Mouse (Mus musculus): ENCODE results near the gene Jdp2. TPM values are rescaled to one million over a fixed set of nuclear protein-coding genes. Genes with fewer than 3 reads are reported as not detected.
"Not testable (repeated sequence)": the region's sequence is repeated elsewhere in the genome, so short reads cannot be mapped to it uniquely, and the experiment has no call there.

Gene Jdp2
- total RNA-seq, 2 experiments from 2014 or later = 14.8 to 16.5 TPM

- no peak for DNase-seq
Observed at GRCm38 (mm10) chr12:85638541-85639325, 39.9 kb downstream of the Jdp2 start.

- DNase-seq = peak; percentile 81
Observed at GRCm38 (mm10) chr12:85639326-85640008, 40.6 kb downstream of the Jdp2 start.

DNA sequence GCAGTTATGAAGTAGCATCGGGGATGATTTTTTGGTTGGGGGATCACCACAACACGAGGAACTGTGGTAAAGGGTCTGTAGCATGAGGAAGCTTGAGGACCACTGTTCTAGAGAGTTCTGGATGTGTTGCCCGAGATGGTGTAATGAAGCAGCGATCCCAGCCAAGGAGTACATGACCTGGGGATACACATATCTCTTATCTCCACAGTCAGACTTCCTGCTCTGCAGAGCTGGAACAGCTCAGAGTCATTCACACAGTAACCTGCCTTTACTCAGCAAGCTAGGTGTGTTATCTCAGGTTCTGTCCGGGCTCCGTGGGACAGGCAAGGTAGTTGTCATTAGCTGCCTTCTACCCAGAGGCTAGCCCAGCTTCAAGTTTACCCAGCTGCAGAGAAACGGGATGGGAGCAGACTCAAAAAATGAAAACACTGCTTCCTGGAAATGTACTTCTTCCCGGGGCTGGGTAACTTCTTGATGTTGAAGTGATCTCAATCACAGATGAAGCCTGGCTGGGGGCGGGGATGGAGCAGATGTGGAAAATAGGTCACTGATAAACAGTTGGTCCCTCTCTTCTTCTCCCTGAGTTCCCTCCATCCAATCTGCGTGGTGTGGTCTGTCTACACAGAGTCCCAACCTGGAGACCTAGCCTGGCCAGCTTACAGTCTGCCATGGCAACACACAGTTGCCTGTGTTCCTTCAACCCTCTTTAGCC lies 42.2 kb downstream of the Jdp2 start:
- DNase-seq = peak; percentile 44 to 53

GRCm38 (mm10) chr12:85641564-85641931 lies 42.7 kb downstream of the Jdp2 start:
- peak in 1 of 2 experiments; percentile 57 for DNase-seq

- DNase-seq = no peak
Observed at GRCm38 (mm10) chr12:85643735-85644134, 44.9 kb downstream of the Jdp2 start.

GRCm38 (mm10) chr12:85645664-85646063 lies 46.8 kb downstream of the Jdp2 start:
- peak in 1 of 2 experiments; percentile 49 for DNase-seq

DNA sequence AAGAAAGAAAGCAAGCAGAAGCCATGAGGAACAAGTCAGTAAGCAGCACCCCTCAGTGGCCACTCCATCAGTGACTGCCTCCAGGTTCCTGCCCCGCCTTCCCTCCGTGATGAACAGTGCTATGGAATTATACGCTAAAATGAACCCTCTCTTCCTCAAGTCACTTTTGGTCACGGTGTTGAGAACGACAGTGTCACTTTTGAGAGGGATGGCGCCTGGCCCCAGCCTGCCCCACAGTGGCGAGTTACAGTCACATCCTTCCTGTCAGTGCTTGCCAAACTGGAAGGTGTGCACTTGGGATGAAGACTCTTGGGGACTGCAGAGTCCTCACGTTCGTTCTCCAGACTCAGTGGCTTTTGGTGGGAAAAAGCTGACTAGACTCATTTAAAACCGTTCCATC lies 48.5 kb downstream of the Jdp2 start:
- peak; percentile 49 to 55 for DNase-seq

GRCm38 (mm10) chr12:85647955-85648354 lies 49.1 kb downstream of the Jdp2 start:
- no peak for DNase-seq

DNA sequence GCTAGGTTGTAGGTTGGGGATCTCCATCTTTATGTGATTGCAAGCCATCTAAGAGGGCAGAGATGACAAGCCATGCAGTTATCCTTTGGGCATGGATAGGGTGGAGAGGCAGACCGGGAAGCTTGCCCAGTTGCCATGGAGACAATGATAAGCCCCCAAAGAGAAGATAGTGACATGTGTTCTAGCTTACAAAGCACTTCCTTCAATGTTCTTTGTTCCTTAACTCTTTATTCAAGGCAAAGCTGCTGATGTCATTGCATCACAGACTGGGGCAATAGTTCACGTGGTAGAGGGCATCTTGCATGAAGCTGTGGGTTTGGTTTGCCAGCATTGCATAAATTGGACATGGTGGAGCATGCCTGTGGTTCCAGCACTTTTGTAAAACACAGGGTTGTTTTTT lies 60.5 kb downstream of the Jdp2 start:
- no peak for DNase-seq

DNA sequence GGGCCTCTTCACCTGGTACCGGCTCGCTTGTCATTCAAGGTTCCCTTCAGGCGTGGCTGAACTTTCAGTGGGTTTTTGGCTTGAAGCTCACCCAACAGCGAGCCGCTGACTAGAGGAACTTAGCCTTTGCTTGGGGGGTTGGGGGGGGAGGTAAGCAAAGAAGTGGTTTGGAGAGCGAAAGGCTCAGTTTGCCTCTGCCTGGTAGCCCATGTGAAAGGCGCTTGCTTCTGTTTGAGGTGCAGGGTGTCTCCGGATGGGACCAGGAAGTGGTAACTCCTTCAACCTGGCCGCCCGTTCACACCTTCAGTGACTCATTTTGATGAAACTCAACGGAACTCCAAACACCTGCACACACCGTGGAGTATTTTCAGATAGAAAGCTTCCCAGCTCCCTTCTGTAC lies 62.0 kb downstream of the Jdp2 start:
- DNase-seq = no peak

GRCm38 (mm10) chr12:85662232-85662631 lies 63.4 kb downstream of the Jdp2 start:
- DNase-seq = not testable (repeated sequence)

DNA sequence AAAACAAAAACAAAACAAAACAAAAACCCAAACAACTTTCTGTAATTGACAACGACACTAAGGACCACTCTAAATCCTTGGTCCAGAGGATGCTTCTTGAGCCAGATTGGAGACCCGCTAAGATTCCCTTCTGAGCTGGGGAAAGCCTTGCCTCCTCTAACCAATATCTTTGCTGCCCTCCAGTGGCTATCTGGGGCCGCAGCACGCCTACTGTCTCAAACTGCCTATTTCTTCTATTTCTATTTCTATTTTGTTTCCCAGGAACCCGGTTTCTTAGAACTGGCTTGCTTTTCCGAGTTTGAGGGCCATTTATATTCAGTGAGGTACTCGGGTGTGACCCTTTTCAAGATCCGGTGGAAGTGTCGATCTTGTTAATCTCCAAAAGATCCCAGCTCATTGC lies 64.1 kb downstream of the Jdp2 start:
- peak; percentile 74 to 90 for DNase-seq

GRCm38 (mm10) chr12:85666112-85666511 lies 67.3 kb downstream of the Jdp2 start:
- no peak for DNase-seq

DNA sequence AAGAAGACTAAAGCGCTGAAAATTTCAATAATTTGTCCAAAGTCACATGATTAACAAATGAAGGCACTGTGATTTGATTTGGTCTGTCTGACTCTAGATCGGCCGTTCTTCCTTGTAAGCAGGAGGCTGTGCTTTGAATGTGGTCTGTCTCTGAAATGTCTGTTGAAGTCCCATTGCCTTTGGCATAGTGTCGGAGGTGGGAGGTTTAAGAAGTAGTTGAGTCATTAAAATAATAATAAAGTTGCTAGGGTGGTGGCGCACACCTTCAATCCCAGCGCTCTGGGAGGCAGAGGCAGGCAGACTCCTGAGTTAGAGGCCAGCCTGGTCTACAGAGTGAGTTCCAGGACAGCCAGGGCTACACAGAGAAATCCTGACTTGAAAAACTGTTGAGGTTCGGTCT lies 68.2 kb downstream of the Jdp2 start:
- DNase-seq = no peak

DNA sequence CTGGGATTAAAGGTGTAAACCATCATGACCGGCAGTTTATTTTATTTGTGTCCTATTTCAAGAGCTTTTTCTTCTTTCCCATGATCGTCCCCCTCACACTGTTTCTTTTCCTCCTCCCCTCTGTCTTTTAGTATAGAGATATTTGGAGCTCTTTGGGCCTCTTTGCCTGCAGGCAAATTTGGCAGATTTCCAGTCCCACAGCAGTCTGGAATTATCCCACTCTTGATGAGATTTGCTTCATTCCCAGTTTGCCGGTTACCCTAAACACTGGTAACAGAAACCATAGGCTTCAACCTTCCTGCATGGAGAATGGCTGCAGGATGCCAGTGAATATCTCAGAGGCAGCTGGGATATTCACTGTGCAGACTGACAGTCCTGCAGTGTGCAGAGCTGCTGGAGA lies 69.9 kb downstream of the Jdp2 start:
- no peak for DNase-seq

GRCm38 (mm10) chr12:85670080-85670479 lies 71.3 kb downstream of the Jdp2 start:
- peak in 1 of 2 experiments; percentile 18 for DNase-seq

DNA sequence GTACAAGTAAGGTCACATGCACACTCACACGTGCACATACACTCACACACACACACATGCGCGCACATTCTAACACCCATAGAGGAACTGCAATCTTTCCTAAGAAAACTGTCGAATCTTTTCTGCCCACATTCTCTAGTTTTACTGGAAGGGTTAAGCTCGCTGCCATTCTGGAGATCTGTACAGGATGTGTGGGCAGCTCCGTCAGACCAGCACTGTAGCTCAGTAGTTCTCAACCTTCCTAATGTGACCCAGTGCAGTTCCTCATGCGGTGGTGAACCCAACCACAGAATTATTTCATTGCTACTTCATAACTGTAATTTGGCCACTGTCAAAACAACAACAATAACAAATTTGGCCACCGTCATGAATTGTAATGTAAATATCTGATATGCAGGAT lies 75.1 kb downstream of the Jdp2 start:
- DNase-seq = no peak

GRCm38 (mm10) chr12:85679117-85679516 lies 80.3 kb downstream of the Jdp2 start:
- DNase-seq = no peak

GRCm38 (mm10) chr12:85679808-85680207 lies 81.0 kb downstream of the Jdp2 start:
- DNase-seq = no peak

- no peak for DNase-seq
Observed at GRCm38 (mm10) chr12:85682328-85682727, 83.5 kb downstream of the Jdp2 start.

GRCm38 (mm10) chr12:85684411-85685275 lies 85.8 kb downstream of the Jdp2 start:
- DNase-seq = peak in 1 of 2 experiments; percentile 13

Measured in heart, adult 18-20 months (tissue).